Mouse (Mus musculus): Measurements from ENCODE around the gene Gm14569.

DNA sequence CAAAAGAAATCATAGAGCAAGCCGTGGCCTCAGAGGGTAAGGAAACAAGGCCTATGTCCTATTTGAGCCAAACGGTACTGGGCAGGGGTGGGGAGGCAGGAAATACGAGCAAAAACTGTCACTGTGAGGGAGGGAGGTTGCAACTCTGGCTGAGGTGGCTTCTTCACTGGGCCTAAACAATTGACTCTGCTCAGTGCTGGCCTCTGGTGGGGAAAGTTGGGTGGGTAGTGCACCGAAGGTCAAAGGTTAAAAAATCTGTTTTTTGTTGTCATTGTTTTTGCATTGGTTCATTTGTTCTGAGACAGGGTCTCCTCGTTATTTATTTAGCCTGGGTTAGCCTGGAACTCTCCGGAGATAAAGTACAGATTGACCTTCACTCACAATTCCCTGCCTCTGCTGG, 89.3 kb downstream of the Gm14569 start:
- TF ChIP-seq POLR2A (IDR thresholded peaks at IDR 0.05; ENCODE audit: borderline replicate concordance, low read depth, low read length) (no peak), CTCF (IDR thresholded peaks at IDR 0.05; ENCODE audit: low read depth, low read length) (no peak)
